Mouse (Mus musculus): ENCODE results near the gene Fam161a.

The Fam161a gene

GRCm38 (mm10) chr11:23007481-23008180, at the start of gene Fam161a:
TSS of gene Fam161a (plus strand) at chr11:23007531.
- DNase-seq = peak; percentile 66

DNA sequence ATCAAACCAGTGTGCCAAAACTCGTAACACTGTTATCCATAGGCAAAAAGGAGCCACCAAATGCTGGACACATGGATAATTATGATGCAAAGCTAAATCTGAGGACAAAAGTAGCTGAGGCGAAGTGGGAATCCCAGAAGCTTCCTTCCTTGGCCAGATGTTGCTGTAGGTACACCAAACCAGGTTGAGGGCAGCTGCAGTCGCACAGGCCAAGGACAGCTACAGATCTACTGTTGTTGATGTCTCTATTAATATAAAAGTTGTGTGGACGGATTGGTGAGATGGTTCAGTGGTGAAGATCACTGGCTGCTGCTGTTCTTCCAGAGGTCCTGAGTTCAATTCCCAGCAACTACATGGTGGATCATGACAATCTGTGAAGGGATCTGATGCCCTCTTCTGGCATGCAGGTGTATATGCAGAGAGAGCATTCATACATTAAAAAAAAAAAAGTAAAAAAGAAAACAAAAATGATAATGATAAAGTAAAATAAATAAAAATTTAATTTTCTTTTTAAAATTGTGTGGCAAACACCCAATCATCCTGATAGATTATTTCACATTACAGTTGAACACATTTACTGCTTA, 49.4 kb upstream of the Fam161a start:
- no peak for DNase-seq

GRCm38 (mm10) chr11:22962101-22962500, 45.2 kb upstream of the Fam161a start:
- no peak for DNase-seq

DNA sequence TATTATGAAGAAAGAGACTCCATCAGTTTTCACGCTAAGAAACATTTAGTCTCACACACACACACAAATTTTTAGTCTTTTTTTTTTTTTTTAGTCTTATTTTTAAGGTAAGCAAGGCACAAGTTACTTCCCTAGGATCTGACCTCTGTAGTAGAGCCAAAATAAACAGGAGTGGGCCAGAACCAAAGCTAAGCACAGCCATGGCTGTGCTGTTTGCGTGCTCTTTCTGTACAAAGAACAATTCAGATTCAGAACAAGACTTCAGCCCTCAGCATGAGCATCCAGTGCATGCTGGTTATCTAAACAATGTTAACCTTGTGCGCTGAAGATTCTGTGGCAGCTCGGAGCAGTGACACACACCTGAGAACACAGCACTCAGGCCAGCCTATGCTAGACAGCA, 42.9 kb upstream of the Fam161a start:
- DNase-seq = no peak

GRCm38 (mm10) chr11:22965503-22965902, 41.8 kb upstream of the Fam161a start:
- no peak for DNase-seq

GRCm38 (mm10) chr11:22969486-22969885, 37.8 kb upstream of the Fam161a start:
- DNase-seq = no peak

DNA sequence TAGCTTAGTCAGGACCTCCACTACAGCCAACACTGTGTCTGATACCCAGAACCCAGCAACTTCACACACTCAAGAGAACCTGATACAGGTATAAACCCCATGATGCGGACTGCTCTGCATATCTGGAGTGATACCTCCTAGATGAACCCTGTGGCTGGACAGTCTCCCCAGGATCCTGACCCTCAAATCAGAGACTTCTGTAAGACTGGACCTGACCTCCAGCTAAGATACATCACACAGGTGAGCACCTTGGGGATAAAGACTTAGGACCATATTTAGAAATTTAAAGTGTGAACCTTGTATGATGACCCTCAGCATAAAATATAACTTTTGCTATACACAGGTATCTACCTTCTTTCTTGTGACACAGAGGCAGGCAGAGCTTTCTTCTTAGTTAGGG, 36.8 kb upstream of the Fam161a start:
- DNase-seq = no peak

DNA sequence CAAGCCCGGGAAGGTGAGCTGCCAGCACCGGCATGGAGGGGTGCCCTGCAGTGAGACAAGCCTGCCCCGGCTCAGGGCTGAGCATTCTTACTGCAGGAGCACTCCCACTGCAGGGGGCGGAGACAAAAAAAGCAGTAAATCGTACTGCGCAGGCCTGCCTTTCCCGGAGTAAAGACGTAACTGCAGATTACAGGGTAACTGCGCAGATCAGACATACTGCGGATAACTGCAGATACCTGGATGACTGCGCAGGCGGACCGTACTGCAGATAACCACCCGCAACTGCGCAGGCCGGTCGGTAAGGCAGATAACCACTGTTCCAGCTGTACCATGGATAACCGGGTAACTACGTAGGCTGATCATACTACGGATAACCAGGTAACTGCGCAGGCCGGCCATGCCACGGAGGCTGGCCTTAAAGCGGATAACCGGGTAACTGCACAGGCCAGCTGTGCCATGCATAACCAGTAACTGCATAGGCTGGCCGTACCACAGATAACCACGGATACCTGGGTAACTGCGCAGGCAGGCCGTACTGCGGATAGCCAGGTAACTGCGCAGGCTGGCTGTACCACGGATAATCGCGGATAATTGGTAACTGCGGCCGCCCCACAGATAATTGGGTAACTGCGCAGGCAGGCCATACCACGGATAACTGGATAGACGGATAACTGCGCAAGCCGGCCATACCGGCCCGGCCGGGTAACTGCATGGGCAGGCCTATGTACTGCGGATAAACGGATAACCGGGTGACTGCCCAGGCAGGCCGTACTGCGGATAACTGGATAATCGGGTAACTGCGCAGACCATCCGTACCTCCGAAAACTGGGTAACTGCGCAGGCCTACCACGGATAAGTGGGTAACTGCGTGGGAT, 35.3 kb upstream of the Fam161a start, which contains the start of gene Zrsr1:
Gene Zrsr1 (plus strand): TSS at position 171 of the 875 bp plus-strand sequence.
- DNase-seq = peak; percentile 75

- peak; percentile 81 for DNase-seq
Measured at GRCm38 (mm10) chr11:22972746-22973526, 34.4 kb upstream of the Fam161a start.

- DNase-seq = peak; percentile 22
Measured at GRCm38 (mm10) chr11:22973599-22973998, 33.7 kb upstream of the Fam161a start.

- DNase-seq = no peak
Measured at GRCm38 (mm10) chr11:22978215-22978614, 29.1 kb upstream of the Fam161a start.

GRCm38 (mm10) chr11:22978711-22979110, 28.6 kb upstream of the Fam161a start:
- no peak for DNase-seq

DNA sequence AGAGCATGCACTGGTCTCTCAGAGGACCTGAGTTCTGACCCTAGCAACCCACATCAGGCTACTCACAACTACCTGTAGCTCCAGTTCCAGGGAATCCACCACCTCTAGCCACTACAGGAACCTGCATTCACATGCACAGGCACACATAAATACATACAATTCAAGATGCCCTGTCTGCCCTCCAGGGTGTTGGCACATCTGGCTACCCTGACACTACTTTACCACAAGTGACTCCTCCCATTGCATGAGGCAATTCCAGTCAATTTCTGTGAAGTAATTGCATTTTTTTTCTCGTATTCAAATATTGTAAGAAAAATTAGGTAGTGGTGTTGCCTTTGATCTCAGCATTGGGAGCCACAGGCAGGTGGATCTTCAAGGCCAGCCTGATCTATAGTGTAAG, 28.1 kb upstream of the Fam161a start:
- DNase-seq = no peak

GRCm38 (mm10) chr11:22981041-22981440, 26.3 kb upstream of the Fam161a start:
- no peak for DNase-seq

DNA sequence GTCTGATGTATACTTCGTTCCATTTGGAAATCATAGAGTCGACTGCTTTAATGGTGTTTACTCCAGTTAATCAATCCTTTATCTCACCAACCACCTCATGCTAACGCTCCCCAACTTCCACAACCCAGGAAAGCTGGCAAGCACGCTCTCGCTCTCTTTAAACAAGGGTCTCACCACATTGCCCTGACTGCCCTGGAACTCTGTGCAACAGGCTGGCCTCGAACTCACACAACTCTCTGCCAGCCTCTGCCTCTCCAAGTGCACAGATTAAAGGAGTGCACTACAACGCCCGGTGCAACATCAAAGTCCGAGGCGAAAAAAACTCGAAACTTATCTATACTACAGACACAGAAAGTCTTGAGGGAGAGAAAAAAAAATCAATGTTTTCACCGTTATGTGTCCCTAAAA, 25.8 kb upstream of the Fam161a start:
- no peak for DNase-seq

GRCm38 (mm10) chr11:22981984-22982757, 25.2 kb upstream of the Fam161a start, which contains the start of the genes Gm28048 and Commd1:
TSS of gene Gm28048 (minus strand) at chr11:22982090.
TSS of gene Commd1 (minus strand) at chr11:22982382.
- DNase-seq = peak; percentile 95

- DNase-seq = no peak
Measured at GRCm38 (mm10) chr11:22982846-22983245, 24.5 kb upstream of the Fam161a start.

GRCm38 (mm10) chr11:22985510-22985909, 21.8 kb upstream of the Fam161a start:
- no peak for DNase-seq

DNA sequence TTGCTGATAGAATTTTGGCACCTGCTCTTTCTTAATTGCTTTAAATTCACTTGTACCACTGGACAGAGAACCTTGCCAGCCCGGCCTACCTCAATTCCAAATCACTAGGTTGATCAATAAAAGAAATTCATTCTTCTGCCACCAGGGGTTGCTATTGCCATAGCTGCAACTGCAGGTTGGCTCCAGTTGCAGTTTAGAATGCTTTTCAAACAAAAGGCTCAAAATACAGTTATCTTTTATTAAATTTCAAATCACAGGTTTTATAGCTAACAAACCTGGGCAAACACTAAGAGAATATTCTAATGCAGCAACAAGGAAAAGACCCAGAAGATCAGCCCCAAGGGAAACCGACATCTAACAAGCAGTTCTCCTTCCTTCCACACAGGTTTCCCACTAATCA, 20.0 kb upstream of the Fam161a start:
- peak; percentile 20 for DNase-seq

GRCm38 (mm10) chr11:22989786-22990185, 17.5 kb upstream of the Fam161a start:
- no peak for DNase-seq

GRCm38 (mm10) chr11:22990393-22991126, 16.8 kb upstream of the Fam161a start, which contains the start of gene Cct4:
TSS of gene Cct4 (plus strand) at chr11:22990519.
- peak; percentile 96 for DNase-seq

Data from right cerebral cortex, postnatal 25 days (tissue).